Mouse (Mus musculus) CH12.LX (cell line): ENCODE measurements around the gene Agl.

Source experiments
- CTCF ChIP-seq, 2 experiments: IDR thresholded peaks in 1 of 2; conservative IDR thresholded peaks in 1 of 2; 2 replicates each; pipeline ENCODE4 v1.5.1; 2011 to 2012; ENCODE audit warnings: low read depth in 2 of 2, low read length in 2 of 2, improper control_type of control experiment in 1 of 2, inconsistent platforms in 1 of 2, mild to moderate bottlenecking in 1 of 2, moderate library complexity in 1 of 2
- ELF1 ChIP-seq: IDR thresholded peaks from 2 replicates; pipeline ENCODE4 v1.6.1; 2014; ENCODE audit warnings: low read depth, mild to moderate bottlenecking, inconsistent platforms, low read length, improper control_type of control experiment
- GABPA ChIP-seq: IDR thresholded peaks from 2 replicates; pipeline ENCODE4 v1.6.1; 2012; ENCODE audit warnings: low read depth, low read length, improper control_type of control experiment, inconsistent platforms; ENCODE audit not compliant: insufficient replicate concordance
- IRF4 ChIP-seq: IDR thresholded peaks from 2 replicates; pipeline ENCODE4 v1.6.1; 2014; ENCODE audit warnings: low read depth, mild to moderate bottlenecking, inconsistent platforms, low read length, improper control_type of control experiment
- MAX ChIP-seq: IDR thresholded peaks from 2 replicates; pipeline ENCODE4 v1.6.1; 2011; ENCODE audit warnings: low read length, improper control_type of control experiment
- NRF1 ChIP-seq: IDR thresholded peaks from 2 replicates; pipeline ENCODE4 v1.6.1; 2014; ENCODE audit warnings: low read depth, mild to moderate bottlenecking, inconsistent platforms, low read length, improper control_type of control experiment, moderate library complexity
- POLR2A ChIP-seq: IDR thresholded peaks from 2 replicates; pipeline ENCODE4 v1.6.1; 2011; ENCODE audit warnings: low read depth, mild to moderate bottlenecking, improper control_type of control experiment, low read length
- SIN3A ChIP-seq: IDR thresholded peaks from 2 replicates; pipeline ENCODE4 v1.6.1; 2012; ENCODE audit warnings: low read length, improper control_type of control experiment, inconsistent platforms
- USF1 ChIP-seq: IDR thresholded peaks from 2 replicates; pipeline ENCODE4 v1.6.1; 2014; ENCODE audit warnings: low read depth, mild to moderate bottlenecking, inconsistent platforms, low read length, improper control_type of control experiment
- USF2 ChIP-seq: conservative IDR thresholded peaks from 2 replicates; pipeline ENCODE4 v1.6.1; 2011; ENCODE audit warnings: low read depth, low read length, improper control_type of control experiment
- ZMIZ1 ChIP-seq: IDR thresholded peaks from 2 replicates; pipeline ENCODE4 v1.6.1; 2012; ENCODE audit warnings: low read depth, mild to moderate bottlenecking, inconsistent platforms, low read length, improper control_type of control experiment

GRCm38 (mm10) chr3:116815305-116815797 lies 7.4 kb upstream of the Agl start:
- TF ChIP-seq MAX (no peak), USF1 (no peak), POLR2A (no peak), SIN3A (no peak), CTCF (conservative IDR thresholded peaks at IDR 0.05 in 1 of 2, IDR thresholded peaks at IDR 0.05 in 1 of 2; ENCODE audit: low read depth in 2 of 2, low read length in 2 of 2) (no peak), IRF4 (no peak), NRF1 (no peak), USF2 (no peak), ELF1 (no peak), GABPA (no peak), ZMIZ1 (no peak)
